Mouse (Mus musculus): ENCODE results near the gene Efhd1. TPM values are rescaled to one million over a fixed set of nuclear protein-coding genes. Genes with fewer than 3 reads are reported as not detected.

The Efhd1 gene
- polyA plus RNA-seq, 1 experiment from 2014 or later = 1.4 TPM

DNA sequence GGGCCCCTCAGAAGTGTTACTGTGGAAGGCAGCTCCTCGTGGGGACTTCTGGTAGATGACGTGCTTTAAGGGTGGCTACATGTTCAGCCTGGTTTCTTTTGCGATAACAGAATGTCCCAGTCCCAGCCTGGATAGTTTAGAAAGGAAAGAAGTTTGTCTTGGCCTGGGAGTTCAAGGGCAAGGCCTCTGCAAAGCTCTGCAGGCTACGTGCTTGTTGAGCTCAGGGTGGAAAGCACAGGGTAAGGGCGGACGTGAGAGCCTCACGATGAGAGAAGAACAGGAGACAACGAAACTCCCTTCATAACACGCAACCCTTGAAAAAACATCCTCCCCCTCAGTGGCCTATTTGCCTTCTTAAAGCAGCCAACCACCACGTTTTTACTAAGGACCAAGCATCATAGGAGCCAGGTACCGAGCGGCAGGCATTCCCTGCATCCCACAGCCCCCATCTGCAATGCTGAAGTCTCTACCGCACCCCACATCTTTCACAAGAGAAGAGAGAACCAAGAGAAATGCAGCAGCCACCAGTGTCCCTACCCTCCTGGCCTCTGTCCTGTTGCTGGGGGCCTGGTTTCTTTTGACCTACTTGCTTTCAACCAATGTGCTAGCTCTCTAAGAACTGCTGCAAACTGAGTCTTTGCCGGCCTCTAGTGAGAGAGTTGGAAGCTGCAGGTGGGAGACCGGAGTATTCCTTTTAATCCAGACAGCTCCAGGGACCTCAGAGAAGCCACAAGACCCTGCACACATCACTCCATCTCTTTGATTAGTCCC lies 28.4 kb downstream of the Efhd1 start:
- Histone ChIP-seq H3K27me3 (ENCODE audit: control insufficient read depth, insufficient read depth, low read depth, low read length) (no peaks in the 10 kb centered on the region; the same call in 1 of the 2 replicates), H3K4me3 (ENCODE audit: low read depth, low read length) (no peak overlapping the region), H3K4me2 (ENCODE audit: low read length) (no peak overlapping the region), H3K27ac (ENCODE audit: low read length) (no peak overlapping the region), H3K9ac (ENCODE audit: low read depth, low read length) (no peak overlapping the region), H3K4me1 (ENCODE audit: control insufficient read depth, insufficient read depth, low read length) (no peaks in the 10 kb centered on the region), H3K36me3 (ENCODE audit: control insufficient read depth, insufficient read depth, low read length) (no peaks in the 10 kb centered on the region), H3K9me3 (replicated peaks; ENCODE audit: control insufficient read depth, low read length, poor library complexity, severe bottlenecking) (no peaks in the 10 kb centered on the region)
- peak; percentile 60; the same call in 1 of the 2 replicates for ATAC-seq
- 70% methylated on average over 15 of the region's 15 CpGs for WGBS

DNA sequence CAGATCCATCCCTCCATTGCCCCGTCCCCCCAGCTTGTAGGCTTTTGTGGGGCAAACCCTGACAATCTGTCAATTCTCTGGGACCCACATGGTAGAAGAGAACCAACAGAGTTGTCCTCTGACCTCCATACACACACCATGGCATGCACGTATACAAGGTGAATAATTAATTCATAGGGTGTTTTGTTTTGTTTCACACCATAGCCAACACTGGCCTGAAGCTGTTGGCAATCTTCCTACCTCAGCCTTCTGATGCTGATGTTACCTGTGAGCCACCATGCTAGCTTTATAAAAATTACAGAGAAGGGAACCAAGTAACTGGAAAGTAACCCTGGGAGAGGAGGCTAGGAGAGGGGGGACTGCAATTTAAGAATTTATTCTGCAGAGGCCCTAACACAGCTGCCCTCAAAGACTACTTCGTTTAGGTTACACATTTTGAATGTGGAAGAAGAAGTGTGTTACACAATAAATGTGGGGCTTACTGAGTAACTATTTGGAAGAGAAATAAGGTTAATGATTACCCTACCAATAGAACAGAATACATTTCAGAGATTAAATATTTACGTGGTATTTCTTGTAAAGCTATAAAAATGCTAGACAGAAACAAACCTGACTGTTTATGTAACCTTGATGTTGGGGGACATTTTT lies 30.0 kb downstream of the Efhd1 start:
- no peak overlapping the region for H3K9ac ChIP-seq (ENCODE audit: low read depth, low read length)
- no peak overlapping the region for H3K4me3 ChIP-seq (ENCODE audit: low read depth, low read length)
- WGBS = 87% methylated on average over 4 of the region's 4 CpGs
- no peaks in the 10 kb centered on the region for H3K36me3 ChIP-seq (ENCODE audit: control insufficient read depth, insufficient read depth, low read length)
- H3K9me3 ChIP-seq (replicated peaks; ENCODE audit: control insufficient read depth, low read length, poor library complexity, severe bottlenecking) = no peaks in the 10 kb centered on the region
- no peaks in the 10 kb centered on the region; the same call in 1 of the 2 replicates for H3K27me3 ChIP-seq (ENCODE audit: control insufficient read depth, insufficient read depth, low read depth, low read length)
- no peak for ATAC-seq
- no peak overlapping the region for H3K4me2 ChIP-seq (ENCODE audit: low read length)
- no peaks in the 10 kb centered on the region for H3K4me1 ChIP-seq (ENCODE audit: control insufficient read depth, insufficient read depth, low read length)
- H3K27ac ChIP-seq (ENCODE audit: low read length) = no peak overlapping the region

DNA sequence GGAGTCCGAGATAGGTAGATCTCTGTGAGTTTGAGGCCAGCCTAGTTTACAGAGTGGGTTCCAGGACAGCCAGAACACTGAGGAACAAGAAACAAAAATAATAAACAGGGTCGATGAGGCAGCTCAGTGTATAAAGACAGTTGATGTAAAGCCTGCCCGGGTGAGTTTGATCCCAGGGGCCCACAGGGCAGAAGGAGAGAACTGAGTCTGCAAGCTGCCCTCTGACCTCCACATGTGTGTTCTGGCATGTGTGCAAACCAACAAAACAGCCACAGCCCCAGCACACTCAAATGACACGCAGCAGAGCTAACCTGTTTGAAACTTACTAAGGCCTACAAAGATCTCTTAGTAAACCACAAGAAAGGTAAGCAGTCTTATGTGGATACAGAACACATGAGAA lies 30.8 kb downstream of the Efhd1 start:
- no peak overlapping the region for H3K4me3 ChIP-seq (ENCODE audit: low read depth, low read length)
- no peak overlapping the region for H3K4me2 ChIP-seq (ENCODE audit: low read length)
- WGBS = 75% methylated on average over 4 of the region's 4 CpGs
- H3K36me3 ChIP-seq (ENCODE audit: control insufficient read depth, insufficient read depth, low read length) = no peaks in the 10 kb centered on the region
- no peaks in the 10 kb centered on the region for H3K9me3 ChIP-seq (replicated peaks; ENCODE audit: control insufficient read depth, low read length, poor library complexity, severe bottlenecking)
- no peaks in the 10 kb centered on the region; the same call in 1 of the 2 replicates for H3K27me3 ChIP-seq (ENCODE audit: control insufficient read depth, insufficient read depth, low read depth, low read length)
- no peak overlapping the region for H3K9ac ChIP-seq (ENCODE audit: low read depth, low read length)
- H3K27ac ChIP-seq (ENCODE audit: low read length) = no peak overlapping the region
- ATAC-seq = no peak
- no peaks in the 10 kb centered on the region for H3K4me1 ChIP-seq (ENCODE audit: control insufficient read depth, insufficient read depth, low read length)

DNA sequence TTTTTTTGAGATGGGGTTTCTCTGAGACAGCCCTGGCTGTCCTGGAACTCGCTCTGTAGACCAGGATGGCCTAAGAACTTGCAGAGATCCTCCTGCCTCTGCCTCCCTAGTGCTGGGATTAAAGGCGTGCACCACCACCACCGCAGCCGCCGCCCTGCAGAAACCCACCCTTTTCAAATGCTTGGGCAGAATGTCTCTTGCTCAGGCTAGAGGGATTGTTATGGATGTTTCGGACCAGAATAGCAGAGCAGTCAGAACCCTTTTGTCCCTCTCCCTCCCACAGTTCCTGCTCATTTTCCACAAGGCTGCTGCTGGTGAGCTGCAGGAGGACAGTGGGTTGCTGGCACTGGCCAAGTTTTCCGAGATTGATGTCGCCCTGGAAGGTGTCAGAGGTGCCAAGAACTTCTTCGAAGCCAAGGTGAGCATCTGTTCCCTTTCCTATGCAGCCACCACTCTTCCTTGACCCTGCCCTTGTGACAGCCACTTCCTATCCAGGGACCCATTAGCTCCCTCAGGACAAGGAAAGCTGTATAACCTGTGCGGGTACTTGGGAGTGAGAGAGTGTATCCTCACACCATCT lies 33.3 kb downstream of the Efhd1 start:
- no peaks in the 10 kb centered on the region for H3K36me3 ChIP-seq (ENCODE audit: control insufficient read depth, insufficient read depth, low read length)
- no peaks in the 10 kb centered on the region; the same call in 1 of the 2 replicates for H3K27me3 ChIP-seq (ENCODE audit: control insufficient read depth, insufficient read depth, low read depth, low read length)
- no peak for ATAC-seq

DNA sequence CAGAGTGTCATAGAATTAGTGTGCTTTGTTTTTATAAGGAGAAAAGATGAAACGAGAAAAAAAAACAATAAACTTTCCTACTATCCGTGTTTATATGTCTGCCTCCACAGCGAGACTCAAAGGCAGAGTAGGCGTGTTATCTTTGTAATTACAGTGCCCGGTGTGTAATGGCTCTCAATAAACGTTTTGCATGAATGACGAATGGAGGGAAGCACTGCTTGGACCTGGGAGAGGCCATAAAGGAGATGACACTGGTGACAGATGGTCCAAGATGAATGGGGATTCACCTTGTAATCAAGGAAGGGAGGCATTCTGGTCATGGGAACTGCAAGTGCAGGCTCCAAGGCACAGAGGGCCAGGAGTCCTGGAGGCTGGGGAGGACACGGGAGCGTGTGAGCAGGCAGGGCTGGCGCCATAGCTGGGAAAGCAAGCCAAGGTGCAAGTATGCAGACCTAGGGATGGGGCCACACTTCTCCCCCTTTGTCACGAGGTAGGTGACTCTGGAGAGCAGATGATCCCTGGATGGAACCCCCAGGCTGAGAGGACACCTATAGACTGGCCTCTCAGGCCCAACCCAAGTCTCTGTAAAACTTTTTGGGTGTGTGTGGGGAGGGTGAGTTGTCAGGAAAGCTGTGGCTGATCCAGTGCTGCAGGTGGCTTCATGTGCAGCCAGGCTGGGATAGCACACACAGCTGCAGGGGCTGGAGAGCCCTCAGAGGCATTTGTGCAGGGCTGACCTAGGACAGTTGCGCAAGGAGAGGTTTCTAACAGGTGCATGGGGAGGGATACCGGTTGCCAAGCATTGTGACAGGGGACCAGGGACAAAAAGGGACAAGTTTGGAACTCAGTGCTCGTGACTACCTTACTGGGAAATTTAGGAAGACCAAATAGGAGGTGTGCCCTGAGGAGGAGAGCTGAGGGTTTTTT lies 36.5 kb downstream of the Efhd1 start:
- Histone ChIP-seq H3K36me3 (ENCODE audit: control insufficient read depth, insufficient read depth, low read length) (no peaks in the 10 kb centered on the region), H3K9me3 (replicated peaks; ENCODE audit: control insufficient read depth, low read length, poor library complexity, severe bottlenecking) (no peaks in the 10 kb centered on the region), H3K4me1 (ENCODE audit: control insufficient read depth, insufficient read depth, low read length) (no peaks in the 10 kb centered on the region), H3K27ac (ENCODE audit: low read length) (no peak overlapping the region), H3K4me3 (ENCODE audit: low read depth, low read length) (no peak overlapping the region), H3K9ac (ENCODE audit: low read depth, low read length) (no peak overlapping the region), H3K4me2 (ENCODE audit: low read length) (no peak overlapping the region), H3K27me3 (ENCODE audit: control insufficient read depth, insufficient read depth, low read depth, low read length) (no peaks in the 10 kb centered on the region)
- ATAC-seq = no peak
- WGBS = 84% methylated on average over 14 of the region's 14 CpGs

More for the DNA sequence above, 33.3 kb downstream of the Efhd1 start:
- H3K9ac ChIP-seq (ENCODE audit: low read depth, low read length) = no peak overlapping the region
- no peak overlapping the region for H3K4me3 ChIP-seq (ENCODE audit: low read depth, low read length)
- 91% methylated on average over 10 of the region's 10 CpGs for WGBS
- no peaks in the 10 kb centered on the region for H3K4me1 ChIP-seq (ENCODE audit: control insufficient read depth, insufficient read depth, low read length)
- no peaks in the 10 kb centered on the region for H3K9me3 ChIP-seq (replicated peaks; ENCODE audit: control insufficient read depth, low read length, poor library complexity, severe bottlenecking)
- no peak overlapping the region for H3K4me2 ChIP-seq (ENCODE audit: low read length)
- H3K27ac ChIP-seq (ENCODE audit: low read length) = no peak overlapping the region

DNA sequence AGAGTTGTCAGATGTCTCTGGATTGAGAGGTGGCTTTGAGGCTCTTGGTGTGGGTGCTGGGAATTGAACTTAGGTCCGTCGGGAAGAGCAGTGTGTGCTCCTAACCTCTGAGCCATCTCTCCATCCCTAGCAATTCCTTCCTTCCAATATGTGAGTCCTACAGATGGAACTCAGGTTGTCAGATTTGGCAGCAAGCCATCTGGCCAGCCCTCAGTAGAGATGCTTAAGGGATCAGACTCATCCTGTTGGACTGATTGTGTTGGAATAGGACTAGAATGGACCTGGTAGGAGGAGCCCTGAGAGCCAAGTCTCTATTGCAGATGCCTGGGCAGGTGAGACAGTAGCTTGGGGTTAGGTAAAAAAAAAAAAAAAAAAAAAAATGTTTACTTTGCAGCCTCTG lies 37.8 kb downstream of the Efhd1 start:
- Histone ChIP-seq H3K4me2 (ENCODE audit: low read length) (no peak overlapping the region), H3K9me3 (replicated peaks; ENCODE audit: control insufficient read depth, low read length, poor library complexity, severe bottlenecking) (no peaks in the 10 kb centered on the region), H3K4me3 (ENCODE audit: low read depth, low read length) (no peak overlapping the region), H3K4me1 (ENCODE audit: control insufficient read depth, insufficient read depth, low read length) (no peaks in the 10 kb centered on the region), H3K9ac (ENCODE audit: low read depth, low read length) (no peak overlapping the region), H3K27ac (ENCODE audit: low read length) (no peak overlapping the region), H3K27me3 (ENCODE audit: control insufficient read depth, insufficient read depth, low read depth, low read length) (no peaks in the 10 kb centered on the region), H3K36me3 (ENCODE audit: control insufficient read depth, insufficient read depth, low read length) (no peaks in the 10 kb centered on the region)
- no peak for ATAC-seq
- 89% methylated on average over 2 of the region's 2 CpGs for WGBS

DNA sequence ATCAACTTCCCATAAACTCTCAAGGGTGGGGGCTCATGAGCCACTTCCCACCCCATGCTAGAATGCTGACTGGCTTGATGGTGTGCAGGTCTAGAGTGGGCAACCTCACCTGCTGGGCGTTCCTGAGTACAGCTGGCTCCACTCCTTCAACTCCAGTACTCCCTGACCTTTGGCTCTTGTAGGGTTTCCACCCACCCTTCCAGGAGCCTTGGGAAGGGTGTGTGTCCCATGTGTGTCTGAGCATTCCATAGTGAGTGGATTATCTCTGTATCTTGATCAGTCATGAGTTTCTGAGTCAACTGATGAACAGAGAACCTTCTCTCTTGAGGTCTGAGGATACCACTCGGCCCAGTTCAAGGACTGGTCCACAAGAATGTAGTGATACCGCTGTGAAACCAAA lies 44.8 kb downstream of the Efhd1 start:
- no peak for ATAC-seq
- Histone ChIP-seq H3K9ac (ENCODE audit: low read depth, low read length) (no peak overlapping the region), H3K27ac (ENCODE audit: low read length) (no peak overlapping the region), H3K4me3 (ENCODE audit: low read depth, low read length) (no peak overlapping the region), H3K36me3 (ENCODE audit: control insufficient read depth, insufficient read depth, low read length) (no peaks in the 10 kb centered on the region), H3K27me3 (ENCODE audit: control insufficient read depth, insufficient read depth, low read depth, low read length) (no peaks in the 10 kb centered on the region), H3K4me2 (ENCODE audit: low read length) (no peak overlapping the region), H3K4me1 (ENCODE audit: control insufficient read depth, insufficient read depth, low read length) (no peaks in the 10 kb centered on the region), H3K9me3 (replicated peaks; ENCODE audit: control insufficient read depth, low read length, poor library complexity, severe bottlenecking) (no peaks in the 10 kb centered on the region)
- 87% methylated on average over 3 of the region's 3 CpGs for WGBS

DNA sequence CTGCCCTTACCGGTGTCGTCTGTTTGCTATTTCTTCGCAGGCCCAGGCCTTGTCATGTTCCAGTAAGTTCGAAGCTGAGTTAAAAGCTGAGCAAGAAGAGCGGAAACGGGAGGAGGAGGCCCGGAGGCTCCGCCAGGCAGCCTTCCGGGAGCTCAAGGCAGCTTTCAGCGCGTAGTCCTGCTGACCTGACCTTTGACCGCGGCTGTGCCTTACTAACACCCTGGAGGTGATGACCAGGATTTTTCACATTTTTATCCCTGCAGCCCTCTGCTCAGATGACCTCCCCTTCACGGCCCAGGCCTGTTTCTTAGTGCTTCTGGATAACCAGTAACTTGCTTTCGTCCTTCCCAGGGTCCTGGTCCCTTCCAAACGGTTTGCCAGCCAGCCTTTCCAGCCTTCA lies 45.5 kb downstream of the Efhd1 start:
- no peak overlapping the region for H3K27ac ChIP-seq (ENCODE audit: low read length)
- no peaks in the 10 kb centered on the region for H3K9me3 ChIP-seq (replicated peaks; ENCODE audit: control insufficient read depth, low read length, poor library complexity, severe bottlenecking)
- no peaks in the 10 kb centered on the region for H3K4me1 ChIP-seq (ENCODE audit: control insufficient read depth, insufficient read depth, low read length)
- H3K27me3 ChIP-seq (ENCODE audit: control insufficient read depth, insufficient read depth, low read depth, low read length) = no peaks in the 10 kb centered on the region
- ATAC-seq = no peak
- H3K36me3 ChIP-seq (ENCODE audit: control insufficient read depth, insufficient read depth, low read length) = no peaks in the 10 kb centered on the region
- 77% methylated on average over 16 of the region's 16 CpGs for WGBS
- H3K4me2 ChIP-seq (ENCODE audit: low read length) = no peak overlapping the region
- H3K9ac ChIP-seq (ENCODE audit: low read depth, low read length) = no peak overlapping the region
- no peak overlapping the region for H3K4me3 ChIP-seq (ENCODE audit: low read depth, low read length)
